Mouse (Mus musculus) heart, postnatal 0 days (tissue): ENCODE measurements around the gene Pygm.

ENCODE experiments used
- CTCF ChIP-seq: IDR thresholded peaks from 2 replicates; pipeline ENCODE4 v1.5.1; 2016; ENCODE audit warnings: antibody characterized with exemption, control low read depth, low read depth
- EP300 ChIP-seq: IDR thresholded peaks from 2 replicates; pipeline ENCODE4 v1.6.1; 2016; ENCODE audit warnings: antibody characterized with exemption, low read depth

DNA sequence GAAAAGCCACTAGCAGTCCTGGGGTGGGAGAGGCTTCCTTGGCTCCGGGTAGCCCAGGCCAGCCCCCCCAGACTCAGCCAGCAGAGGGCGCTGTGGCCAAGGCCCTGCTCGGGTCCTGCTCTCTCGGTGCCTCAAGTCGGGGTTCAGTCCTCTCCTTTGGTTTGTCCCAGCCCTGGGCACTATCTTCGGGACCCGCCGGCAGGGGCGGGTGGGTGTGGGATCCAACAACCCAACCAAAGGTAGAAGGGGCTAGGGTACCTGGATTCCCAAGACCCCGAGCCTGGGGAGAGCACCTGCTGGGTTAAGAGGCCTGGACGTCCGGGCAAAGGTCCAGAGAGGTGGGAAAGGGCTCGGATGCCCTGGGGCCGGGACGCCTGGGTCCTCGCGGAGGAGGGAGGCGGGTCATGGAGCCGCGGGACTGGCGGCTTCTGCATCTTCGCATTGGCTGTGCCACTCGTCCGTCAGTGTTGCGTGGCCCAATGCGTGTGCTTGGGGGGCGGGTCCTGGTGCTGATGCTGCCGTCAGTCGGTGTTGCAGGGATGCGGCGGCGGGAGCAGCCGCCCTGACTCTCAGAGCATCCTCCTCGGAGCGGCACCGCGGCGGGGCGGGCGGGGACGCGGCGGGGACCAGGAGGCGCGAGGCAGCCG lies 34.2 kb downstream of the Pygm start, which contains the start of gene Nrxn2:
- TF ChIP-seq CTCF (peak; percentile 67), EP300 (no peak)
